Mouse (Mus musculus): ENCODE data around the gene Eea1. TPM values are rescaled to one million over a fixed set of nuclear protein-coding genes. Genes with fewer than 3 reads are reported as not detected.

The Eea1 gene
- 21.9 and 24.1 TPM in 2 replicates for polyA plus RNA-seq (2015; fragmentation: Nextera tagmentation; extraction: Ambion mirVana)

GRCm38 (mm10) chr10:95940046-95940900 is at the start of gene Eea1:
TSS of gene Eea1 (plus strand) at chr10:95940650.

Other genes with a start within 250 kb of the Eea1 start
- 0.11 and 0.16 TPM in 2 replicates for gene Gm33543, start 97.7 kb upstream of the Eea1 start, polyA plus RNA-seq (2015; fragmentation: Nextera tagmentation; extraction: Ambion mirVana)
- gene Gm5426, start 196.0 kb downstream of the Eea1 start, polyA plus RNA-seq (2015; fragmentation: Nextera tagmentation; extraction: Ambion mirVana) = not detected in 2 replicates

All from urinary bladder, postnatal 0 days (tissue).